Comparison of ENCODE assay signal across 26 mouse cellular contexts in genomic region chr5:35493770-35494169, GRCm38 (mm10).
"Had no signal": no experiment of that assay in that cellular context is flagged by ENCODE, and none has a peak within 500 bp of the region (broad histone marks: within the 10 kb centered on the region; RNA-seq: fewer than 3 reads in every experiment).

No protein-coding gene starts in this region.

- ATAC-seq: hindbrain, embryonic 16.5 days; intestine, embryonic 16.5 days; liver, embryonic 12.5 days had no signal

- H3K4me3 ChIP-seq: gastrocnemius, adult 2 months; heart, embryonic 10.5 days; heart, embryonic 12.5 days; hindbrain, embryonic 10.5 days; hindbrain, embryonic 12.5 days; kidney, embryonic 15.5 days; limb, embryonic 12.5 days; limb, embryonic 15.5 days; liver, embryonic 12.5 days had no signal

- H3K4me2 ChIP-seq: heart, embryonic 12.5 days; hindbrain, embryonic 12.5 days; hindbrain, embryonic 14.5 days; kidney, embryonic 15.5 days; limb, embryonic 12.5 days; limb, embryonic 15.5 days; liver, embryonic 12.5 days had no signal

- H3K36me3 ChIP-seq: heart, embryonic 10.5 days; heart, embryonic 12.5 days; hindbrain, embryonic 10.5 days; hindbrain, embryonic 12.5 days; kidney, embryonic 15.5 days; limb, embryonic 12.5 days; limb, embryonic 15.5 days; liver, embryonic 12.5 days had no signal

- DNase-seq: gastrocnemius, adult 2 months; gastrocnemius, postnatal 10 days; gastrocnemius, postnatal 25 days; heart, adult 18-20 months; heart, postnatal 10 days; heart, postnatal 4 days; kidney, adult 11 months; kidney, adult 2 months; kidney, adult 9 months; kidney, postnatal 14 days; kidney, postnatal 36 days; layer of hippocampus, adult 9-11 months; layer of hippocampus, postnatal 36 days had no signal

- H3K9me3 ChIP-seq: heart, embryonic 10.5 days; heart, embryonic 12.5 days; hindbrain, embryonic 10.5 days; hindbrain, embryonic 12.5 days; kidney, embryonic 15.5 days; limb, embryonic 12.5 days; limb, embryonic 15.5 days; liver, embryonic 12.5 days had no signal

- H3K4me1 ChIP-seq: heart, embryonic 12.5 days; limb, embryonic 15.5 days; liver, embryonic 12.5 days had no signal

- H3K9ac ChIP-seq: heart, embryonic 12.5 days; hindbrain, embryonic 12.5 days; hindbrain, embryonic 14.5 days; kidney, embryonic 15.5 days; limb, embryonic 12.5 days; limb, embryonic 15.5 days; liver, embryonic 12.5 days; liver, embryonic 14.5 days had no signal

- H3K27ac ChIP-seq: gastrocnemius, adult 2 months; heart, embryonic 10.5 days; hindbrain, embryonic 12.5 days; hindbrain, embryonic 14.5 days; kidney, embryonic 15.5 days; kidney, postnatal 0 days; limb, embryonic 12.5 days; limb, embryonic 15.5 days; liver, embryonic 12.5 days; liver, embryonic 14.5 days had no signal
